Mouse (Mus musculus) heart, postnatal 36 days (tissue): ENCODE results near the gene Slc25a5. TPM values are rescaled to one million over a fixed set of nuclear protein-coding genes. Genes with fewer than 3 reads are reported as not detected.
A peak's percentile ranks its signal among the peaks of the same experiment; 100 is the strongest.

Experiments used
- DNase-seq, 2 experiments: peaks; one replicate each; pipeline ENCODE4 v3.0.0; 2021 to 2022
- intact Hi-C: fragments of 180-260 bp; cut with DNase I; formaldehyde crosslinking; loops from one replicate; pipeline ENCODE4 v1.15.1; 2025
- total RNA-seq, 2 experiments: library from RNA; stranded (reverse); gene quantifications; 2 replicates each; pipeline ENCODE4 v1.2.3; 2021

The Slc25a5 gene
- total RNA-seq = 100 to 1,000 TPM; 374 to 455 TPM

DNA sequence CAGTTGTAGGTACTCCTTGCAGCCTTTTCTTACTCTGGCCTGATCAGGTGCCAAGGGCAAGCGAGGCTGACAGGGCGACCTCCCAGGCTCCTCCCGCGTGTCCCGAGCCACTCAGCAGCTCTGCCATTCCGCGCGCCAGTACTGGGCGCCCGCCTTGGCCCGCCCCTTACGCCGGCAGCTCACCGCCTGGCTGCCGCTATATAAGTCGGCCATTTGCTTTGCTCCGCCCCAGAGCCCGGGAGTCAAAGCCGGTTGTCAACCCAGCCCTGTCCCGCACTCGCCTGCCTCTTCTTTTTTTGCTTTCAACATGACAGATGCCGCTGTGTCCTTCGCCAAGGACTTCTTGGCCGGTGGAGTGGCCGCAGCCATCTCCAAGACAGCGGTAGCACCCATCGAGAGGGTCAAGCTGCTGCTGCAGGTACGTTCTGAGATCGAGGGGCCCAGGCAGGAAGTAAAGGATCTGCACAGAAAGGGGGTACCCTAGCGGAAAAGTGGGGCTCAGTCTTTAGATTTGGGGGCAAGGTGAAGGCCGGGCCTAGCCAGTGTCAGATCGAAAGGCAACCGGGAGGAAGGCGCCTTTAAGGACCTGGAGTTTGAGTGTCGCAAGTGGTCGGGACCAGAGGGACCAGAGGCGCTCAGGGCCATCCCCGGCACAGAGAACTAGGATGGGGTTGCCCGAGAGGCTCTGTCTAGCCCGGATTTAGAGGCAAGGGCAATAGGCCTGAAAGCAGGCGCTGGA, at the start of gene Slc25a5:
TSS of gene Slc25a5 (plus strand) at position 228 of the 739 bp plus-strand sequence.
- intact Hi-C loops = loop anchor here (1.0 to 10.0 kb wide), 4 partner anchors 13 to 289 kb away; partner anchors contain the start of genes C330007P06Rik and Rpl39
- DNase-seq = peak; percentile 77 to 81

DNA sequence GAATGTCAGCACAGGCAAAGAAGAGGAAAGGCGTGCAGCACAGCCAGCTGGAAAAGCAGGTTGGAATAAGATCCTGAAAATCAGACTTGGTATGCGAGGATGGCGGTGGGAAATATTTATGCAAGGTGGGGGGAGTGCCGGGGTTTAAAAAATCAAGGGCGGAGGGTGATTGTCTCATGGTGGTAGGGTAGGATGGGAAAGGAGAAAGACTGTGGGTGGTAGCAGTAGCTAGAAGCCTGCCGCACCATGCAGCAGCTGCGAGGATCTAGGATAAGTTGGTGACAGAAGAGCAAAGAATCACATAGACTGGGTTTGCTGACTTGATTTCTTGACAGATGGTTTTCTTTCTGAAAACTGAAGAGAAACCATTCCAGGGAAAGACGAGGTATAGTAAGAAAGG, 48.7 kb upstream of the Slc25a5 start:
- no peak for DNase-seq
- intact Hi-C loops = no loop called here

GRCm38 (mm10) chrX:36748573-36748972, 46.9 kb upstream of the Slc25a5 start:
- DNase-seq = no peak
- intact Hi-C loops = no loop called here

- DNase-seq = no peak
- intact Hi-C loops = no loop called here
Observed at GRCm38 (mm10) chrX:36749281-36749785, 46.1 kb upstream of the Slc25a5 start.

- DNase-seq = no peak
- intact Hi-C loops = no loop called here
Observed at GRCm38 (mm10) chrX:36750591-36750990, 44.9 kb upstream of the Slc25a5 start.

GRCm38 (mm10) chrX:36752586-36752985, 42.9 kb upstream of the Slc25a5 start:
- DNase-seq = no peak
- intact Hi-C loops = no loop called here

- intact Hi-C loops = no loop called here
- no peak for DNase-seq
Observed at GRCm38 (mm10) chrX:36757796-36758472, 37.5 kb upstream of the Slc25a5 start.

GRCm38 (mm10) chrX:36758566-36758965, 36.9 kb upstream of the Slc25a5 start:
- intact Hi-C loops = no loop called here
- DNase-seq = no peak

DNA sequence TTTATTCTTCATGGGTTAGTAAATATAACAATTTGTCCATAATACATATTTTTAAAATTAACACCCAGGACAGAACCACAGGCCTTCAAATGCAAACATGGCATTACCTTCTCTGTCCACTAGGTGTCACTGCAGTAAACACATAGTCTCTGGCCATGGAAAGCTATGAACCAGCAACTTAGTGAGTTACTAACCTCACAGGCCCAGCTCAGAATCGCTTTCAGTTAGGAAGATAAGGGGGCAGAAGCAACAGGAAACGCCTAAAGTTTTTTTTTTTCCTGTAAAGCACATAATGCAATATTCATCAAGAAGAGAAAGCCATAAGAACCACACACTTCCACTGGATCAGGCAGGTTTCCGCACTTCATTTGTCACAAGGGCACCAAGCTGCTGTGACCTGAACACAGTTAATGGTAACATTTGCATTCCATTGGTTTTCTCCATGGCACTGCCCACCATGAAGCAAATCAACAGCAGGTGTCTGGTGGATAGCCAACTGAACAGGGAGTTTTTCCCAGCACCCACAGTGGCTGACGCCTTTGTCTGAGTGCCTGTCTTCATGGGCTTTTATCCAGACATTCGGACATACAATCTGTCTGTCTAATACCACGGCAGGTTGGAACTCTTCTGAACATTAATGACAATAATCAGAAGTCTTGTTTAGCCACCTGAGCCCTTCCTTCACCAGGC, 34.4 kb upstream of the Slc25a5 start:
- intact Hi-C loops = loop anchor here (5.0 to 10.0 kb wide), 3 partner anchors 36 to 314 kb away; partner anchors contain the start of gene Slc25a5
- DNase-seq = peak; percentile 39 to 40

DNA sequence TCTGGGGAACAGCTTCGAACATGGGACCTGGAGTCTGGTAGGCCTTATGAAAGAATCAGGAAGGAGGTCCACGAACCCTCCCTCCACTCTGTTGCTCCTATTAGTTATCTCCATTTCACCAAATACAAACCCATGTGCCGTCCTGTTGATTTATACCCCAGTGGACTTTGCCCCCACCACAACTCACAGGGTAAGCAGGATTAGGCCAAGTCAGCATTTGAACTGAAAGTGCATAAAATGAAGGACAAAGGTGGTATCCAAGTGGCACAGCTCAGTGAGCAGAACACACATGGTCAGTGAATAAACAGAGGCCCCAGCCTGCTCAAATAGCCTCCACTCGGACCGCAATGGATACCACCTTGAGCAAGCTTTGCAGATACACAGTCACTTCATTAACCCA, 33.2 kb upstream of the Slc25a5 start:
- no peak for DNase-seq
- intact Hi-C loops = loop anchor here (1.0 to 10.0 kb wide), 4 partner anchors 35 to 313 kb away; partner anchors contain the start of gene Slc25a5

DNA sequence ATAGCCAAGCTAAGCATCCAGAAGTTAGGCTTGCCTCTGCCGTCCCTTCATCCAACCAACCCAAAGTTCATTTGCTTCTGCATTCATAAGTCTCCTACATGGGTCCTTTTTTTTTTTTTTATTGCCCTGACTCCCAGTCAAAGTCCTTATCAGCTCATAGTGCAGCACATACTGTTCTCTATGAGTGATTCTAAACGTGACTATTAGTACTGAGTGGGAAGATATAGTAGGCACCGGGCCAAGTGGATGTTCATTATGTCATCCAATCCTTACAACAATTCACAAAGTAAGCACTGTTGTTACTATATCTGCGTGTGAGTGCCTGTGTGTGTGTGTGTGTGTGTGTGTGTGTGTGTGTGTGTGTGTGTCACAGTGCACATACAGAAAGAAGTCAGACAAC, 32.6 kb upstream of the Slc25a5 start:
- DNase-seq = no peak
- intact Hi-C loops = loop anchor here (1.0 to 10.0 kb wide), 4 partner anchors 34 to 312 kb away; partner anchors contain the start of gene Slc25a5

GRCm38 (mm10) chrX:36763298-36763933, 32.0 kb upstream of the Slc25a5 start:
- no peak for DNase-seq
- intact Hi-C loops = loop anchor here (5.0 to 10.0 kb wide), 3 partner anchors 34 to 311 kb away; partner anchors contain the start of gene Slc25a5

DNA sequence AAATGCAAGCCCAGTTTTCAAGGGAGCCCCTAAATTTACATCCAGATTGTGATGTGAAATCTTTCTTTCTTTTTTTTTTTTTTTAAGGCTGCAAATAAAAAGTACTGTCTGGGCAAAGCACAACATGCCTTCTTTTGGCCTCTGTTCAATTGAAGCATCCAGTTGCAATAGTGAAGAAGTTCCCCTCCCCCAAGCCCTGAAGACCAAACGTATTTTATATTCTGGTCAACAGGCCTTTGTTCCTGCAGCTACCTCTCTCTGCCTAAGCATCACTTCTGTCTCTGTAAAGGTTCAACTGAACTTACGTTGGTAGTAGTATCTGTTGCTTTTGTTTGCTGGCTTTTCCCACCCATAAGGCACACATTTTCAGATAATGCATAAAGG, 31.5 kb upstream of the Slc25a5 start:
- intact Hi-C loops = loop anchor here (5.0 to 10.0 kb wide), 3 partner anchors 33 to 311 kb away; partner anchors contain the start of gene Slc25a5
- no peak for DNase-seq

- intact Hi-C loops = loop anchor here (10.0 kb wide), 1 partner anchor 307 kb away; no protein-coding TSS in a partner anchor
- DNase-seq = no peak
Observed at GRCm38 (mm10) chrX:36767386-36767785, 28.1 kb upstream of the Slc25a5 start.

GRCm38 (mm10) chrX:36772591-36772990, 22.9 kb upstream of the Slc25a5 start:
- intact Hi-C loops = no loop called here

GRCm38 (mm10) chrX:36775520-36775919, 19.9 kb upstream of the Slc25a5 start:
- intact Hi-C loops = no loop called here
- no peak for DNase-seq

More at GRCm38 (mm10) chrX:36772591-36772990, 22.9 kb upstream of the Slc25a5 start:
- DNase-seq = no peak

GRCm38 (mm10) chrX:36777694-36778093, 17.8 kb upstream of the Slc25a5 start:
- no peak for DNase-seq
- intact Hi-C loops = no loop called here

DNA sequence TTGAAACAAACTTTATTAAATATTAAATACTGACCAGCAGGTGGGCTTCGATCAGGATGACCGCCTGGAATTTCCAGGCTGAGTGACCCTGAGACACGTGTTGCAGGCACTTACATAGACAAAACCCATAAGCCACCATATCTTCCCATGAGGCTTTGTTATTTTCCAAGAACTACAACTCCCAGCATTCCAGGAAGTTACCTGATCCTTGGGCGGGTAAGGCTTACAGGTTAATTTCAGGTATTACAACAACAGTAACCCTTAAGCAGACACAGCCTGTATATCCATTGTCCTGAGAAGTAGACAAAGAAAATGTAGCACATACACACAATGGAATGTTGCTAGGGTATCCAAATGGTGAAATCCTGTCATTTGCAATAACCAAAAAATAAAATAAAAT, 6.1 kb upstream of the Slc25a5 start:
- DNase-seq = no peak
- intact Hi-C loops = no loop called here

DNA sequence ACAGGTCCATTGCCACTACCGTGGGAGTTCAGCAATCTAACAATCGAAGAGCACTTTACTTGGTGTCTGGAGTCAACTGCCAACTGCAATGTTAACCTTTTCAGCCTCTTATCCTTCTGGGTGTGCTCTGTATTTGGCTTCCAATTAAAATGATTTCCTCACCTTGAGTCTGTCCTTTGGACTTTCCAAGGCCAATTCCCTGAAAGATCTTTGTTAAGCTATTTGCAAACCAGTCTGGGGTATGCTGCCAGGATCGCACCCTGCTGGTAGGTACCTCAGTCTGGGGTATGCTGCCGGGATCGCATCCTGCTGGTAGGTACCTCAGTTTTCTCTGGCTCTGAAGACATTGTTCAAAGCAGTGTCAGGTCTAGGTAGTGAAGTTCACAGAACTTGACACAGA, 880 bp upstream of the Slc25a5 start:
- intact Hi-C loops = loop anchor here (10.0 kb wide), 1 partner anchor 290 kb away; the partner anchor contains the start of gene Rpl39
- DNase-seq = no peak

- peak; percentile 84 to 85 for DNase-seq
- intact Hi-C loops = loop anchor here (1.0 to 10.0 kb wide), 4 partner anchors 12 to 289 kb away; partner anchors contain the start of genes C330007P06Rik and Rpl39
Observed at GRCm38 (mm10) chrX:36796163-36796581, 721 bp downstream of the Slc25a5 start.
